Mouse (Mus musculus): ENCODE data around the gene Psmb2. TPM values are rescaled to one million over a fixed set of nuclear protein-coding genes. Genes with fewer than 3 reads are reported as not detected.

The Psmb2 gene
- polyA plus RNA-seq, 1 experiment: 166 TPM

- Histone ChIP-seq H3K27ac (ENCODE audit: insufficient read depth, low read length) (no peak overlapping the region; the same call in 1 of the 2 replicates), H3K4me1 (ENCODE audit: control insufficient read depth, insufficient read depth, low read length) (no peaks in the 10 kb centered on the region; the same call in 1 of the 2 replicates), H3K4me3 (ENCODE audit: insufficient read depth, low read length) (no peak overlapping the region)
- TF ChIP-seq CTCF (IDR thresholded peaks at IDR 0.05; ENCODE audit: extremely low read depth, insufficient read depth, low read length): no peak
- TF ChIP-seq POLR2A (IDR thresholded peaks at IDR 0.05; ENCODE audit: extremely low read depth, insufficient read depth, low read length): no peak
These were observed 29.2 kb upstream of the Psmb2 start for GRCm38 (mm10) chr4:126647996-126648910.

GRCm38 (mm10) chr4:126653148-126653547, 24.3 kb upstream of the Psmb2 start:
- TF ChIP-seq POLR2A (IDR thresholded peaks at IDR 0.05; ENCODE audit: extremely low read depth, insufficient read depth, low read length) (no peak), CTCF (IDR thresholded peaks at IDR 0.05; ENCODE audit: extremely low read depth, insufficient read depth, low read length) (no peak)
- Histone ChIP-seq H3K4me1 (ENCODE audit: control insufficient read depth, insufficient read depth, low read length) (no peaks in the 10 kb centered on the region), H3K27ac (ENCODE audit: insufficient read depth, low read length) (no peak overlapping the region), H3K4me3 (ENCODE audit: insufficient read depth, low read length) (no peak overlapping the region)

GRCm38 (mm10) chr4:126655356-126655755, 22.1 kb upstream of the Psmb2 start:
- Histone ChIP-seq H3K4me3 (ENCODE audit: insufficient read depth, low read length) (no peak overlapping the region), H3K4me1 (ENCODE audit: control insufficient read depth, insufficient read depth, low read length) (no peaks in the 10 kb centered on the region), H3K27ac (ENCODE audit: insufficient read depth, low read length) (no peak overlapping the region)
- TF ChIP-seq CTCF (IDR thresholded peaks at IDR 0.05; ENCODE audit: extremely low read depth, insufficient read depth, low read length) (no peak), POLR2A (IDR thresholded peaks at IDR 0.05; ENCODE audit: extremely low read depth, insufficient read depth, low read length) (no peak)

GRCm38 (mm10) chr4:126661249-126661648, 16.2 kb upstream of the Psmb2 start:
- no peak overlapping the region for H3K27ac ChIP-seq (ENCODE audit: insufficient read depth, low read length)

GRCm38 (mm10) chr4:126667075-126667474, 10.4 kb upstream of the Psmb2 start:
- no peak overlapping the region for H3K27ac ChIP-seq (ENCODE audit: insufficient read depth, low read length)
- TF ChIP-seq CTCF (IDR thresholded peaks at IDR 0.05; ENCODE audit: extremely low read depth, insufficient read depth, low read length): no peak
- TF ChIP-seq POLR2A (IDR thresholded peaks at IDR 0.05; ENCODE audit: extremely low read depth, insufficient read depth, low read length): no peak
- no peaks in the 10 kb centered on the region for H3K4me1 ChIP-seq (ENCODE audit: control insufficient read depth, insufficient read depth, low read length)
- no peak overlapping the region for H3K4me3 ChIP-seq (ENCODE audit: insufficient read depth, low read length)

More at GRCm38 (mm10) chr4:126661249-126661648, 16.2 kb upstream of the Psmb2 start:
- no peak overlapping the region for H3K4me3 ChIP-seq (ENCODE audit: insufficient read depth, low read length)
- no peaks in the 10 kb centered on the region for H3K4me1 ChIP-seq (ENCODE audit: control insufficient read depth, insufficient read depth, low read length)
- TF ChIP-seq POLR2A (IDR thresholded peaks at IDR 0.05; ENCODE audit: extremely low read depth, insufficient read depth, low read length) (no peak), CTCF (IDR thresholded peaks at IDR 0.05; ENCODE audit: extremely low read depth, insufficient read depth, low read length) (no peak)

GRCm38 (mm10) chr4:126682298-126682697, 4.9 kb downstream of the Psmb2 start:
- TF ChIP-seq POLR2A (IDR thresholded peaks at IDR 0.05; ENCODE audit: extremely low read depth, insufficient read depth, low read length): no peak
- Histone ChIP-seq H3K4me3 (ENCODE audit: insufficient read depth, low read length) (no peak overlapping the region), H3K27ac (ENCODE audit: insufficient read depth, low read length) (no peak overlapping the region), H3K4me1 (ENCODE audit: control insufficient read depth, insufficient read depth, low read length) (peaks cover 6% of the 10 kb centered on the region; the same call in 1 of the 2 replicates)

GRCm38 (mm10) chr4:126683084-126683483, 5.7 kb downstream of the Psmb2 start:
- Histone ChIP-seq H3K4me1 (ENCODE audit: control insufficient read depth, insufficient read depth, low read length) (peaks cover 6% of the 10 kb centered on the region; the same call in 1 of the 2 replicates), H3K27ac (ENCODE audit: insufficient read depth, low read length) (no peak overlapping the region), H3K4me3 (ENCODE audit: insufficient read depth, low read length) (no peak overlapping the region)
- TF ChIP-seq CTCF (IDR thresholded peaks at IDR 0.05; ENCODE audit: extremely low read depth, insufficient read depth, low read length) (no peak), POLR2A (IDR thresholded peaks at IDR 0.05; ENCODE audit: extremely low read depth, insufficient read depth, low read length) (no peak)

GRCm38 (mm10) chr4:126689457-126689856, 12.0 kb downstream of the Psmb2 start:
- no peaks in the 10 kb centered on the region for H3K4me1 ChIP-seq (ENCODE audit: control insufficient read depth, insufficient read depth, low read length)
- H3K4me3 ChIP-seq (ENCODE audit: insufficient read depth, low read length): no peak overlapping the region
- H3K27ac ChIP-seq (ENCODE audit: insufficient read depth, low read length): no peak overlapping the region
- TF ChIP-seq POLR2A (IDR thresholded peaks at IDR 0.05; ENCODE audit: extremely low read depth, insufficient read depth, low read length) (no peak), CTCF (IDR thresholded peaks at IDR 0.05; ENCODE audit: extremely low read depth, insufficient read depth, low read length) (no peak)

GRCm38 (mm10) chr4:126693021-126693420, 15.6 kb downstream of the Psmb2 start:
- Histone ChIP-seq H3K27ac (ENCODE audit: insufficient read depth, low read length) (no peak overlapping the region), H3K4me3 (ENCODE audit: insufficient read depth, low read length) (no peak overlapping the region), H3K4me1 (ENCODE audit: control insufficient read depth, insufficient read depth, low read length) (no peaks in the 10 kb centered on the region)
- TF ChIP-seq POLR2A (IDR thresholded peaks at IDR 0.05; ENCODE audit: extremely low read depth, insufficient read depth, low read length) (no peak), CTCF (IDR thresholded peaks at IDR 0.05; ENCODE audit: extremely low read depth, insufficient read depth, low read length) (no peak)

GRCm38 (mm10) chr4:126696908-126697307, 19.5 kb downstream of the Psmb2 start:
- TF ChIP-seq POLR2A (IDR thresholded peaks at IDR 0.05; ENCODE audit: extremely low read depth, insufficient read depth, low read length) (no peak), CTCF (IDR thresholded peaks at IDR 0.05; ENCODE audit: extremely low read depth, insufficient read depth, low read length) (no peak)
- no peaks in the 10 kb centered on the region for H3K4me1 ChIP-seq (ENCODE audit: control insufficient read depth, insufficient read depth, low read length)
- no peak overlapping the region for H3K27ac ChIP-seq (ENCODE audit: insufficient read depth, low read length)
- no peak overlapping the region for H3K4me3 ChIP-seq (ENCODE audit: insufficient read depth, low read length)
